Mouse (Mus musculus): ENCODE results near the gene 2310011J03Rik. TPM values are rescaled to one million over a fixed set of nuclear protein-coding genes. Genes with fewer than 3 reads are reported as not detected.

2310011J03Rik gene
- total and polyA plus RNA-seq, 3 experiments = 65.7 to 81.5 TPM; not detected in 1

DNA sequence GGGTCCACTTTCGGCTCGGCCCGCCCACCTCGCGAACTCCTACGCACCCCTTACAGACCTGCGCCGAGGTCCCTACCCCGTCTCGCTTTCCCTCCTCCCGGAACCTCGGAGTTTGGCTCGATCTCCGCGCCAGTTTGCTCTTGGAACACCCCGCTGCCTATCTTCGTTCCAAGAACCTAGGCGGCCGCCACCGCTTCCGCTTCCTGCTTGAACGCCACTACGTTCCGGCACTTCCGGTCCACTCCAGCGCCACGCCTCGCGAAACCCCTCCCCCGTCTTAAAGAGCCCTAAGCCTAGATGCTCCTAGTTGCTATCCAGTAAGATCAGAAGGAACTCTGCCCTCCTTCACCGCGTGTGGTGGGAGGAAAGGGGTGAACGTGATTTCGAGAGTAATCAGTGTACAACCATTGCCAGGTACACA is at the start of gene 2310011J03Rik (continued):
- no peak for TF ChIP-seq USF1 (IDR thresholded peaks at IDR 0.05; ENCODE audit: low read depth, low read length)
- no peak for TF ChIP-seq POLR2AphosphoS5 (IDR thresholded peaks at IDR 0.05; ENCODE audit: borderline replicate concordance, low read depth, low read length)

DNA sequence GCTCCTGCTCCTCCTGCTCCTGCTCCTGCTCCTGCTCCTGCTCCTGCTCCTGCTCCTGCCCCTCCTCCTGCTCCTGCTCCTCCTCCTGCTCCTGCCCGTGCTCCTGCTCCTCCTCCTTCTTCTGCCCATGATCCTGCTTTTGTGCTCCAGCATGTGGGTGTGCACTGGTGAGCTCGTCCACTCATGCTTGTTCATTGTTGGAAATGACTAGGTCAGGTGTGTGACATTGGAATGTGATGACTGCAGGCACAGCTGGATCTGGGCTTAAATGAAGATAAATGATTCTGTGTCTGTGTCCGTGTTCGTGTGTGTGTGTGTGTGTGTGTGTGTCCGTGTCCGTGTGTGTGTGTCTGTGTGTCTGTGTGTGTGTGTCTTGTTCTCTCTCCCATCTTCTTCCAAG is 48.1 kb upstream of the 2310011J03Rik start:
- no peaks in the 10 kb centered on the region for H3K79me2 ChIP-seq (ENCODE audit: control insufficient read depth, insufficient read depth, low read length, poor library complexity)
- no peak overlapping the region for H3K4me3 ChIP-seq (ENCODE audit: control insufficient read depth in 1 of 2, insufficient read depth in 1 of 2, low read depth in 2 of 2, low read length in 2 of 2)
- H3K36me3 ChIP-seq (ENCODE audit: control insufficient read depth in 1 of 2, insufficient read depth in 2 of 2, low read length in 2 of 2) = no peaks in the 10 kb centered on the region
- H3K27me3 ChIP-seq (ENCODE audit: control insufficient read depth in 1 of 2, insufficient read depth in 2 of 2, low read length in 2 of 2) = peaks cover 2% of the 10 kb centered on the region in 2 experiments; a peak in 1 of 4 replicates
- H3K9ac ChIP-seq (ENCODE audit: control insufficient read depth, low read depth, low read length, poor library complexity, severe bottlenecking) = no peak overlapping the region
- no peak for DNase-seq (ENCODE audit: low read depth, low spot score)
- no peak overlapping the region for H3K27ac ChIP-seq (ENCODE audit: control insufficient read depth, low read depth, low read length)
- peaks cover 0 to 7% of the 10 kb centered on the region in 2 experiments; a peak in 1 of 4 replicates for H3K4me1 ChIP-seq (ENCODE audit: control insufficient read depth in 1 of 2, insufficient read depth in 2 of 2, low read length in 2 of 2)
- no peaks in the 10 kb centered on the region for H3K9me3 ChIP-seq (replicated peaks; ENCODE audit: insufficient read depth, low read length)
- TF ChIP-seq EP300 (IDR thresholded peaks at IDR 0.05; ENCODE audit: low read depth in 1 of 2, low read length in 2 of 2) (no peak), MEF2A (IDR thresholded peaks at IDR 0.05; ENCODE audit: extremely low read depth, insufficient replicate concordance, low read depth, low read length, poor library complexity, severe bottlenecking) (no peak), TBP (IDR thresholded peaks at IDR 0.05; ENCODE audit: low read depth, low read length) (no peak), NRF1 (IDR thresholded peaks at IDR 0.05; ENCODE audit: insufficient read depth, low read depth, low read length, poor library complexity, severe bottlenecking) (no peak), GABPA (IDR thresholded peaks at IDR 0.05; ENCODE audit: low read depth, low read length) (no peak), HCFC1 (IDR thresholded peaks at IDR 0.05; ENCODE audit: low read depth, low read length) (no peak)

DNA sequence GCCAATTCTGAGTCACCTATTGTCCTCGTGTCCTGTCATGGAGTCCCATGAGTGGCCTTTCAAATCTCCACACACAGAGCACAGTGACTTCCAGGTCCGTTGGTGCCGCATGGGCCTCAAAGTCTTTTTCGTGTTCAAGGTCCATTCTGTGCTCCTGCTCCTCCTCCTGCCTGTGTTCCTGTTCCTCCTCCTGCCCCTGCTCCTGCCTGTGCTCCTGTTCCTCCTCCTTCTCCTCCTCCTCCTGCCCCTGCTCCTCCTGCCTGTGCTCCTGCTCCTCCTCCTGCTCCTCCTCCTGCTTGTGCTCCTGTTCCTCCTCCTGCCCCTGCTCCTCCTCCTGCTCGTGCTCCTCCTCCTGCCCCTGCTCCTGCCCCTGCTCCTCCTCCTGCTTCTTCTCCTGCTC is 47.6 kb upstream of the 2310011J03Rik start:
- Histone ChIP-seq H3K79me2 (ENCODE audit: control insufficient read depth, insufficient read depth, low read length, poor library complexity) (no peaks in the 10 kb centered on the region), H3K4me3 (ENCODE audit: control insufficient read depth in 1 of 2, insufficient read depth in 1 of 2, low read depth in 2 of 2, low read length in 2 of 2) (no peak overlapping the region), H3K9me3 (replicated peaks; ENCODE audit: insufficient read depth, low read length) (no peaks in the 10 kb centered on the region), H3K27ac (ENCODE audit: control insufficient read depth, low read depth, low read length) (no peak overlapping the region), H3K9ac (ENCODE audit: control insufficient read depth, low read depth, low read length, poor library complexity, severe bottlenecking) (no peak overlapping the region), H3K27me3 (ENCODE audit: control insufficient read depth in 1 of 2, insufficient read depth in 2 of 2, low read length in 2 of 2) (peaks cover 2% of the 10 kb centered on the region in 2 experiments; a peak in 1 of 4 replicates), H3K4me1 (ENCODE audit: control insufficient read depth in 1 of 2, insufficient read depth in 2 of 2, low read length in 2 of 2) (peaks cover 0 to 7% of the 10 kb centered on the region in 2 experiments; a peak in 1 of 4 replicates), H3K36me3 (ENCODE audit: control insufficient read depth in 1 of 2, insufficient read depth in 2 of 2, low read length in 2 of 2) (no peaks in the 10 kb centered on the region)
- no peak for DNase-seq (ENCODE audit: low read depth, low spot score)
- no peak for TF ChIP-seq MAX (IDR thresholded peaks at IDR 0.05; ENCODE audit: low read length)
- no peak for TF ChIP-seq TCF12 (IDR thresholded peaks at IDR 0.05; ENCODE audit: low read depth, low read length)
- no peak for TF ChIP-seq JUND (IDR thresholded peaks at IDR 0.05; ENCODE audit: low read depth, low read length)
- TF ChIP-seq CHD1 (IDR thresholded peaks at IDR 0.05; ENCODE audit: low read depth, low read length) = no peak
- no peak for TF ChIP-seq MYC (IDR thresholded peaks at IDR 0.05; ENCODE audit: low read depth, low read length)
- no peak for TF ChIP-seq EP300 (IDR thresholded peaks at IDR 0.05; ENCODE audit: low read depth in 1 of 2, low read length in 2 of 2)

Data from MEL (cell line).